Mouse (Mus musculus) testis, adult 2 months (tissue): ENCODE data around the gene Prdm2. TPM values are rescaled to one million over a fixed set of nuclear protein-coding genes. Genes with fewer than 3 reads are reported as not detected.

Experiments used
- H3K27ac ChIP-seq: fragments of 200-500 bp; 2 replicates; pipeline ENCODE4 v1.5.1; 2012; ENCODE audit warnings: low read depth, low read length; ENCODE audit not compliant: control insufficient read depth, insufficient read depth
- H3K27me3 ChIP-seq: fragments of 200-500 bp; 2 replicates; pipeline ENCODE4 v1.6.1; 2012; ENCODE audit warnings: mild to moderate bottlenecking, low read length, moderate library complexity; ENCODE audit not compliant: control insufficient read depth, insufficient read depth
- H3K36me3 ChIP-seq: fragments of 200-500 bp; 2 replicates; pipeline ENCODE4 v1.6.1; 2012; ENCODE audit warnings: mild to moderate bottlenecking, low read length; ENCODE audit not compliant: control insufficient read depth, insufficient read depth
- H3K4me1 ChIP-seq: fragments of 200-500 bp; 2 replicates; pipeline ENCODE4 v1.6.1; 2012; ENCODE audit warnings: low read length; ENCODE audit not compliant: control insufficient read depth, insufficient read depth
- H3K4me3 ChIP-seq: fragments of 200-500 bp; 2 replicates; pipeline ENCODE4 v1.5.1; 2012; ENCODE audit warnings: low read depth, mild to moderate bottlenecking, low read length, moderate library complexity, mixed read lengths; ENCODE audit not compliant: control insufficient read depth
- CTCF ChIP-seq: fragments of 200-500 bp; IDR thresholded peaks from 2 replicates; pipeline ENCODE4 v1.5.1; 2012; ENCODE audit warnings: low read depth, mild to moderate bottlenecking, inconsistent platforms, low read length, moderate library complexity; ENCODE audit not compliant: control insufficient read depth, insufficient read depth, insufficient replicate concordance
- POLR2A ChIP-seq: fragments of 200-500 bp; IDR thresholded peaks from 2 replicates; pipeline ENCODE4 v1.6.1; 2012; ENCODE audit warnings: low read depth, mild to moderate bottlenecking, inconsistent platforms, low read length, moderate library complexity; ENCODE audit not compliant: control insufficient read depth
- polyA plus RNA-seq: library from polyadenylated mRNA; depleted of rRNA; stranded (reverse); fragments of >200 nt; gene quantifications from 2 replicates; pipeline ENCODE4 v1.2.3, GENCODE M21; 2012

Gene Prdm2
- polyA plus RNA-seq, 1 experiment, result 33.4 TPM

GRCm38 (mm10) chr4:143103811-143104210, 109.0 kb downstream of the Prdm2 start:
- Histone ChIP-seq H3K4me3 (no peak overlapping the region), H3K27ac (no peak overlapping the region), H3K36me3 (no peaks in the 10 kb centered on the region), H3K27me3 (no peaks in the 10 kb centered on the region), H3K4me1 (no peaks in the 10 kb centered on the region)
- TF ChIP-seq POLR2A (no peak), CTCF (no peak)

- Histone ChIP-seq H3K4me3 (no peak overlapping the region), H3K36me3 (no peaks in the 10 kb centered on the region), H3K27ac (no peak overlapping the region), H3K27me3 (no peaks in the 10 kb centered on the region), H3K4me1 (no peaks in the 10 kb centered on the region)
- TF ChIP-seq POLR2A (no peak), CTCF (no peak)
These were observed 112.6 kb downstream of the Prdm2 start for GRCm38 (mm10) chr4:143100157-143100556.

GRCm38 (mm10) chr4:143099288-143100039, 113.3 kb downstream of the Prdm2 start:
- no peaks in the 10 kb centered on the region for H3K4me1 ChIP-seq
- TF ChIP-seq POLR2A (no peak), CTCF (no peak)
- H3K4me3 ChIP-seq, result no peak overlapping the region
- no peak overlapping the region for H3K27ac ChIP-seq
- H3K36me3 ChIP-seq, result no peaks in the 10 kb centered on the region
- H3K27me3 ChIP-seq, result no peaks in the 10 kb centered on the region

- no peaks in the 10 kb centered on the region for H3K4me1 ChIP-seq
- TF ChIP-seq POLR2A (no peak), CTCF (no peak)
- H3K27ac ChIP-seq, result no peak overlapping the region
- H3K27me3 ChIP-seq, result no peaks in the 10 kb centered on the region
- no peak overlapping the region for H3K4me3 ChIP-seq
- no peaks in the 10 kb centered on the region for H3K36me3 ChIP-seq
These were observed 120.6 kb downstream of the Prdm2 start for GRCm38 (mm10) chr4:143092082-143092701.

GRCm38 (mm10) chr4:143090551-143090950, 122.2 kb downstream of the Prdm2 start:
- no peaks in the 10 kb centered on the region for H3K36me3 ChIP-seq

GRCm38 (mm10) chr4:143074071-143074765, 138.6 kb downstream of the Prdm2 start:
- no peaks in the 10 kb centered on the region for H3K36me3 ChIP-seq
- H3K4me1 ChIP-seq, result peaks cover 3% of the 10 kb centered on the region; the same call in 1 of the 2 replicates
- TF ChIP-seq POLR2A, result no peak
- no peak for TF ChIP-seq CTCF
- no peaks in the 10 kb centered on the region for H3K27me3 ChIP-seq
- no peak overlapping the region for H3K27ac ChIP-seq
- no peak overlapping the region for H3K4me3 ChIP-seq

More at GRCm38 (mm10) chr4:143090551-143090950, 122.2 kb downstream of the Prdm2 start:
- Histone ChIP-seq H3K4me1 (no peaks in the 10 kb centered on the region), H3K4me3 (no peak overlapping the region), H3K27me3 (no peaks in the 10 kb centered on the region), H3K27ac (no peak overlapping the region)
- TF ChIP-seq POLR2A (no peak), CTCF (no peak)

GRCm38 (mm10) chr4:143071791-143072190, 141.0 kb downstream of the Prdm2 start:
- Histone ChIP-seq H3K4me3 (no peak overlapping the region), H3K27me3 (no peaks in the 10 kb centered on the region), H3K27ac (no peak overlapping the region), H3K36me3 (no peaks in the 10 kb centered on the region), H3K4me1 (peaks cover 10% of the 10 kb centered on the region)
- TF ChIP-seq POLR2A (no peak), CTCF (no peak)
